Mouse (Mus musculus) liver, embryonic 15.5 days (tissue): ENCODE results near the gene Atf2. TPM values are rescaled to one million over a fixed set of nuclear protein-coding genes. Genes with fewer than 3 reads are reported as not detected.

Experiments used
- ATAC-seq: fragments of 200-750 bp; cut with Nextera tagmentation; 2 replicates; pipeline ENCODE4 v1.8.0; 2017; ENCODE audit warnings: moderate number of reproducible peaks, mild to moderate bottlenecking, moderate library complexity; ENCODE audit not compliant: insufficient read depth
- H3K27ac ChIP-seq: fragments of 300-500 bp; sonication (generic); replicated peaks from 2 replicates; pipeline ENCODE4 v1.5.1; 2015; ENCODE audit warnings: mild to moderate bottlenecking, inconsistent platforms
- H3K27me3 ChIP-seq: fragments of 300-500 bp; sonication (generic); 2 replicates; pipeline ENCODE4 v1.6.1; 2015; ENCODE audit warnings: mild to moderate bottlenecking, inconsistent platforms
- H3K36me3 ChIP-seq: fragments of 300-500 bp; sonication (generic); replicated peaks from 2 replicates; pipeline ENCODE4 v1.6.1; 2015; ENCODE audit warnings: moderate library complexity, mild to moderate bottlenecking, inconsistent platforms
- H3K4me1 ChIP-seq: fragments of 300-500 bp; sonication (generic); replicated peaks from 2 replicates; pipeline ENCODE4 v1.6.1; 2015; ENCODE audit warnings: inconsistent platforms
- H3K4me2 ChIP-seq: fragments of 300-500 bp; sonication (generic); 2 replicates; pipeline ENCODE4 v1.6.1; 2015; ENCODE audit warnings: moderate library complexity, mild to moderate bottlenecking, inconsistent platforms
- H3K4me3 ChIP-seq: fragments of 300-500 bp; sonication (generic); replicated peaks from 2 replicates; pipeline ENCODE4 v1.5.1; 2015; ENCODE audit warnings: mild to moderate bottlenecking, inconsistent platforms
- H3K9ac ChIP-seq: fragments of 300-500 bp; sonication (generic); 2 replicates; pipeline ENCODE4 v1.6.1; 2015; ENCODE audit warnings: moderate library complexity, mild to moderate bottlenecking, inconsistent platforms
- H3K9me3 ChIP-seq: fragments of 300-500 bp; sonication (generic); replicated peaks from 2 replicates; pipeline ENCODE4 v1.6.1; 2016; ENCODE audit warnings: inconsistent platforms
- WGBS: fragments of 180-500 bp; shearing (Covaris S2); methylation state at CpG from one replicate; pipeline ENCODE4 v1.1.7; 2015; ENCODE audit warnings: mixed read lengths; ENCODE audit not compliant: insufficient replicate concordance; 5-methylcytosine and 5-hydroxymethylcytosine counted together
- polyA plus RNA-seq: library from polyadenylated mRNA; unstranded; fragments of >200 nt; fragmentation: Nextera tagmentation; extraction: Ambion mirVana; gene quantifications from 2 replicates; pipeline ENCODE4 v1.2.1, GENCODE M21; 2015

Gene Atf2
- polyA plus RNA-seq, 1 experiment from 2014 or later: 16.7 TPM

GRCm38 (mm10) chr2:73774786-73775682 lies 117.4 kb downstream of the Atf2 start, which contains the start of gene Chn1:
TSS of gene Chn1 (minus strand) at chr2:73775346.
- H3K27me3 ChIP-seq: peaks cover 75% of the 10 kb centered on the region
- no peaks in the 10 kb centered on the region for H3K36me3 ChIP-seq
- no peaks in the 10 kb centered on the region for H3K9me3 ChIP-seq
- H3K4me2 ChIP-seq: peak within 1 kb of the TSS; percentile 91
- WGBS: under 1% methylated on average over 78 of the region's 131 CpGs
- peak within 1 kb of the TSS; percentile 66 for H3K4me3 ChIP-seq
- H3K27ac ChIP-seq: no peak within 1 kb of the TSS
- H3K9ac ChIP-seq: no peak within 1 kb of the TSS; the same call in 1 of the 2 replicates
- peaks cover 10% of the 10 kb centered on the region; the same call in 1 of the 2 replicates for H3K4me1 ChIP-seq
- ATAC-seq: peak; percentile 56

GRCm38 (mm10) chr2:73772945-73773344 lies 119.5 kb downstream of the Atf2 start:
- no peaks in the 10 kb centered on the region for H3K9me3 ChIP-seq
- H3K27me3 ChIP-seq: peaks cover 58% of the 10 kb centered on the region
- H3K9ac ChIP-seq: no peak overlapping the region
- peaks cover 10% of the 10 kb centered on the region; the same call in 1 of the 2 replicates for H3K4me1 ChIP-seq
- no peak for ATAC-seq
- no peak overlapping the region for H3K27ac ChIP-seq
- H3K4me3 ChIP-seq: no peak overlapping the region
- no peaks in the 10 kb centered on the region for H3K36me3 ChIP-seq
- WGBS: 36% methylated on average over 1 of the region's 1 CpGs
- H3K4me2 ChIP-seq: no peak overlapping the region

GRCm38 (mm10) chr2:73768669-73769068 lies 123.8 kb downstream of the Atf2 start:
- no peak overlapping the region for H3K27ac ChIP-seq
- peaks cover 16% of the 10 kb centered on the region for H3K27me3 ChIP-seq
- H3K36me3 ChIP-seq: no peaks in the 10 kb centered on the region
- 56% methylated on average over 4 of the region's 4 CpGs for WGBS
- no peak overlapping the region for H3K4me2 ChIP-seq
- no peaks in the 10 kb centered on the region for H3K4me1 ChIP-seq
- no peak overlapping the region for H3K4me3 ChIP-seq
- no peak overlapping the region for H3K9ac ChIP-seq
- ATAC-seq: no peak
- H3K9me3 ChIP-seq: no peaks in the 10 kb centered on the region

Other genes starting within 250 kb of the Atf2 start
- 0.78 TPM in 2 replicates for gene Chn1, start 117.3 kb downstream of the Atf2 start, polyA plus RNA-seq
- gene Atp5g3, start 18.7 kb upstream of the Atf2 start, polyA plus RNA-seq: 610 and 686 TPM in 2 replicates